Mouse (Mus musculus): ENCODE measurements around the gene Pigz.

- TF ChIP-seq CTCF (IDR thresholded peaks at IDR 0.05; ENCODE audit: low read depth) (no peak), EP300 (IDR thresholded peaks at IDR 0.05; ENCODE audit: low read depth) (no peak)
These were observed 58.4 kb downstream of the Pigz start for GRCm38 (mm10) chr16:31992039-31992438.

Data from heart, postnatal 0 days (tissue).